In genomic region chr11:72519189-72519588, GRCm38 (mm10) we compare ENCODE assay signal across 23 mouse cellular contexts. TPM values are rescaled to one million over a fixed set of nuclear protein-coding genes. Genes with fewer than 3 reads are reported as not detected.
DNase-seq lines count a peak whose midpoint lies in the region; TF ChIP-seq lines count a peak whose summit lies in the region.
"Had no signal": no experiment of that assay in that cellular context is flagged by ENCODE, and none has a peak within 500 bp of the region (broad histone marks: within the 10 kb centered on the region; RNA-seq: fewer than 3 reads in every experiment).

No protein-coding gene starts in this region.

- 61% methylated on average over 4 of the region's 4 CpGs for WGBS in kidney, adult 2 months

- TF ChIP-seq POLR2A in kidney, adult 2 months (IDR thresholded peaks at IDR 0.05; ENCODE audit: low read depth, low read length): no peak

- no peak overlapping the region for H3K4me3 ChIP-seq in gastrocnemius, adult 2 months
- no peak overlapping the region for H3K4me3 ChIP-seq in kidney, adult 2 months (ENCODE audit: insufficient read depth, low read depth, low read length)
- H3K4me3 ChIP-seq: embryonic facial prominence, embryonic 13.5 days; left cerebral cortex, adult 2 months; limb, embryonic 10.5 days; liver, embryonic 13.5 days; megakaryocyte, embryonic 14.5 days; midbrain, embryonic 15.5 days had no signal

- H3K4me1 ChIP-seq in kidney, adult 2 months (ENCODE audit: control insufficient read depth, insufficient read depth, low read length): peaks cover 9% of the 10 kb centered on the region
- H3K4me1 ChIP-seq: embryonic facial prominence, embryonic 13.5 days; limb, embryonic 10.5 days; liver, embryonic 13.5 days; midbrain, embryonic 15.5 days had no signal

- no peak for DNase-seq in gastrocnemius, adult 2 months
- no peak for DNase-seq in gastrocnemius, postnatal 25 days
- peak; percentile 18 for DNase-seq in kidney, postnatal 14 days
- no peak for DNase-seq in kidney, adult 2 months
- DNase-seq in heart, postnatal 25 days (ENCODE audit: low spot score): peak; percentile 38
- DNase-seq in lung, postnatal 36 days: peak; percentile 67
- no peak for DNase-seq in frontal cortex, adult 2 months (ENCODE audit: extremely low spot score in 1 of 2, low spot score in 1 of 2)
- DNase-seq in layer of hippocampus, adult 9-10 months (ENCODE audit: low spot score): no peak
- DNase-seq: adrenal gland, postnatal 10 days; kidney, adult 11 months; liver, embryonic 13.5 days; retina, postnatal 1 day; right cerebral cortex, postnatal 4 days had no signal

- intact Hi-C loops in gastrocnemius, adult 2 months (cut with DNase I): no loop called here
- intact Hi-C loops in heart, postnatal 25 days (cut with DNase I): loop anchor here (5.0 kb wide), 1 partner anchor 52 kb away; no protein-coding TSS in a partner anchor

- H3K27ac ChIP-seq in gastrocnemius, adult 2 months: peak overlapping the region; percentile 48; the same call in 1 of the 2 replicates
- no peak overlapping the region for H3K27ac ChIP-seq in kidney, adult 2 months (ENCODE audit: insufficient read depth, low read depth, low read length)
- H3K27ac ChIP-seq: embryonic facial prominence, embryonic 13.5 days; kidney, postnatal 0 days; left cerebral cortex, adult 2 months; limb, embryonic 10.5 days; liver, embryonic 13.5 days; midbrain, embryonic 15.5 days had no signal

- no peak for TF ChIP-seq CTCF in gastrocnemius, adult 2 months (IDR thresholded peaks at IDR 0.05)
- TF ChIP-seq CTCF in kidney, adult 2 months (conservative IDR thresholded peaks at IDR 0.05; ENCODE audit: insufficient read depth, insufficient read length, low read depth, low read length): no peak

- no peaks in the 10 kb centered on the region for H3K27me3 ChIP-seq in kidney, adult 2 months (replicated peaks; ENCODE audit: control insufficient read depth, insufficient read depth, low read length)
- H3K27me3 ChIP-seq: embryonic facial prominence, embryonic 13.5 days; liver, embryonic 13.5 days; megakaryocyte, embryonic 14.5 days; midbrain, embryonic 15.5 days; Patski had no signal

- H3K36me3 ChIP-seq in kidney, adult 2 months (ENCODE audit: control insufficient read depth, insufficient read depth, low read length): no peaks in the 10 kb centered on the region
- H3K36me3 ChIP-seq: embryonic facial prominence, embryonic 13.5 days; limb, embryonic 10.5 days; liver, embryonic 13.5 days; midbrain, embryonic 15.5 days had no signal

RNA-seq across cellular contexts. Expression of gene Spns2, which starts 29.5 kb away (rescaled TPM):
- total RNA-seq in gastrocnemius, adult 2 months (2021): 10 to 100 TPM; 15.7 to 65.1 TPM
- total RNA-seq in gastrocnemius, postnatal 25 days (2021): 10 to 100 TPM; 12.4 to 16.9 TPM
- 102 TPM in 2 replicates for polyA plus RNA-seq in kidney, adult 2 months (2012; rRNA removed)
- total RNA-seq in heart, postnatal 25 days (2021): 10 to 100 TPM in 1 of 2 experiments, 1 to 10 TPM in 1; 9.2 to 12.9 TPM
- 45.0 and 47.0 TPM in 2 replicates for polyA plus RNA-seq in frontal cortex, adult 2 months (2012; rRNA removed)
- polyA plus RNA-seq: CD4-positive, CD25-positive, alpha-beta regulatory T cell, adult 4 months had no signal

RNA-seq across cellular contexts. Expression of gene Spns3, which starts 31.1 kb away (rescaled TPM):
- total RNA-seq in gastrocnemius, adult 2 months (2021): under 1 TPM; 0.06 to 0.18 TPM
- total RNA-seq in gastrocnemius, postnatal 25 days (2021): under 1 TPM; 0.11 to 0.26 TPM
- 8.9 and 9.4 TPM in 2 replicates for polyA plus RNA-seq in kidney, adult 2 months (2012; rRNA removed)
- total RNA-seq in heart, postnatal 25 days (2021): not detected
- 0.54 and 0.71 TPM in 2 replicates for polyA plus RNA-seq in frontal cortex, adult 2 months (2012; rRNA removed)
- polyA plus RNA-seq: forebrain, embryonic 16.5 days; hindbrain, embryonic 16.5 days; midbrain, embryonic 15.5 days had no signal

Comparison
In these comparisons a context has a peak if more than half of its experiments do, and no peak if none do; other contexts are left out.
1. DNase-seq: peak in kidney, postnatal 14 days (single experiment), heart, postnatal 25 days (single experiment) and lung, postnatal 36 days (single experiment); none in gastrocnemius, adult 2 months (single experiment), gastrocnemius, postnatal 25 days (single experiment), kidney, adult 2 months (single experiment), frontal cortex, adult 2 months (0 of 2) and layer of hippocampus, adult 9-10 months (single experiment).